Mouse (Mus musculus): ENCODE data around the gene Mblac1.
"Not testable (repeated sequence)": the region's sequence is repeated elsewhere in the genome, so short reads cannot be mapped to it uniquely, and the experiment has no call there.

Gene Mblac1

GRCm38 (mm10) chr5:138193771-138194727 is at the start of gene Mblac1:
Gene Mblac1 (plus strand): TSS chr5:138194314.
- peak; percentile 86 for DNase-seq

GRCm38 (mm10) chr5:138154390-138154789 is 39.7 kb upstream of the Mblac1 start:
- no peak for DNase-seq

GRCm38 (mm10) chr5:138155443-138155976 is 38.6 kb upstream of the Mblac1 start, which contains the start of gene Zfp113:
Gene Zfp113 (minus strand): TSS chr5:138155744.
- DNase-seq: peak; percentile 95

- no peak for DNase-seq
Measured at GRCm38 (mm10) chr5:138160224-138160762, 33.8 kb upstream of the Mblac1 start.

DNA sequence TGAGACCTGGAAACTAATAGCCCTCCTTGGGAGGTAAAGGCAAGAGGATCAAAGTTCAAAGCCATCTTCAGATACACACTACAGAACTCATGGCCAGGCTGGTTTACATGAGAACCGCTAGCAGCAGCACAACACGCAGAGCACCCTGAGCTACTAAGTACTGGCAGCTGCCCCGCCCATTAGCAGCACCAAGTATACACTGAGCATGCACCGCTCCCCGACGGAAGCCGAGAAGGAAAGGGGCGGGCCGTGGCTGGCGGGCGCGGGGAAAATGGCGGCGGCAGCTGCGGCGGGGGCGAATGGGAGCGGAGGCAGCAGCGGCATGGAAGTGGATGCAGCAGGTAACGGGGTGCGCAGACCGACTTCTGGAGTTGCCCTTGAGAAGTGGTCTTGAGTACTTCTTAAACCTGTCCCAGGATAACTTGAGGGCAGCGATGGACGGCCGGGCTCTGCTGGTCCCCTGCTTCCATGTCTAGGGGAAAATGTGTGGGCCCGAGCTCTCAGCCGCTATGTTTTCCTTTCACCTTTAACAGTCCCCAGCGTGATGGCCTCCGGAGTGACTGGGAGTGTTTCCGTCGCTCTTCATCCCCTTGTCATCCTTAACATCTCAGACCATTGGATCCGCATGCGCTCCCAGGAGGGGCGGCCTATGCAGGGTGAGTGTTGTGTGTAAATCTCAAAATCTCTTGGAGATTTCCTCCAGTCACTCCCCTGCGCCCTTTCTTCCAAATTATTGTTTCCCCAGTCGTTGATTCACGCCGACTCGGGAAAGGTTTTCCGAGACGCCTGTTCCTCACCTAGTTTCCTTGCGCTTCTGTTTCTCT is 33.1 kb upstream of the Mblac1 start, which contains the start of gene Cops6:
Gene Cops6, plus strand, starts transcription at position 230 of the 824 bp plus-strand sequence.
- peak; percentile 91 for DNase-seq

- no peak for DNase-seq
Measured at GRCm38 (mm10) chr5:138163046-138163445, 31.1 kb upstream of the Mblac1 start.

DNA sequence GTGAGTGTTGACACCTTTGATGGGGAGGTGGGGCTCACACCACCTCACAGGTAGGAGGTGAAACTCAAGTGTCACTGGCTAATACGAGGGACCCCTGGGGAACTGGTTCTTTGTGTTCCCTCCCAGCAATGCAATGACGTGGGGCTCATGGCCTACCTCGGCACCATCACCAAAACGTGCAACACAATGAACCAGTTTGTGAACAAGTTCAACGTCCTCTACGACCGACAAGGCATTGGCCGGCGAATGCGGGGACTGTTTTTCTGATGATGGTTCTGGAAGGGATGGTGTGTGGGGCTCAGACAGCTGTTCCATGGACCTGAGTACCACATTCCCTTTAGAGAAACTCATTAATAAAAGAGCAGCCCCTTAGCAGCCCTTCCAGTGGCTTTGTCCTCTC is 30.5 kb upstream of the Mblac1 start:
- DNase-seq: no peak

DNA sequence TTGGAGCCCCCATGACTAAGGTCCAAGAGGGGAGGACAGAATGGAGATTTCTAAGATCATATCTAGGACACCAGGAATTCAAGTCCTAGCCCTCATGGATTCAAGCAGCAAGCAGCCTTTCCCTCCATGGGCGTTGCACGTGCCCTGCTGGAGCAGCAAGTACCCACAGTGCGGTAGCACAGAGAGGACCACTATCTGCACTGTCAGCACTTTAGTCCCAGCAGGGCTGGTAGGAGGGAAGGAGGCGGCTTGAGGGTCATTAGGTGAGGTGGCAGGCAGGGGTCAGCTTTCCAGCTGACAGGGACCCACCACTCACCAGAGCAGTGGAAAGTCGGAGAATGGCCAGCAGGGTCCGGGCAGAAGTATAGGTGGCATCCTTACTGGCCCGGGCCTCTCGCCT is 28.5 kb upstream of the Mblac1 start:
- DNase-seq: no peak

DNA sequence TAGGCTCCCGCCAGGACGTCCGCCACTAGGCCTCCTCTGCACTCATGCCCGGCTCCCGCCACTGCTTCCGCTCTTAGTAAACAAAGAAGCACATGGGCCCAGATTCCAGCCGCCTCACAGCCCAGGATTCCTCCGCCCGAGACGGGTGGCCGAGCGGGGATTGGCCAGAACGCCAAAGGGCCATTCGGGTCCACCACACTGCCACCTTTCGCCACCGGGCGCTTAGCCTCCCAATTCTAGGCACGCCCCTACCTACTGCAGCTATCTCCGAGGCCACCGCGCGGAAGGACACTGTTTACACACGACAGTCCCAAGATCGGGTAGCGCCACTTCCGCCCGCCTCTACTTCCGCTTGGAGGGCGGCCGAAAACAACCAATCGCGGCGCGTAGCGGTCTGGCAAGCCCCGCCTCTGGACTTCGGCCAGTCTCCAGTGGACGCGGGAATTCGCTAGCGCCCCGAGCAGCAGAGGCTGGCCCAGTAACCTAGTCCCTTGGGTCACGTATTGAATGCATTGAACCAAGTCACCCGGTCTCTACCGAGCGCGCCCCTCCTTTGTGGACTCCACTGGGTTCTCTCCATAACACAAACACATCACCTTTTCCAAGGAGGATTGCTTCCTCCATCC is 23.1 kb upstream of the Mblac1 start:
- DNase-seq: peak; percentile 98

- DNase-seq: peak; percentile 98
Measured at GRCm38 (mm10) chr5:138171695-138172491, 22.2 kb upstream of the Mblac1 start, which contains the start of the genes Ap4m1 and Mcm7. Gene Ap4m1 (plus strand): TSS chr5:138172002. Gene Mcm7 (minus strand): TSS chr5:138172422.

DNA sequence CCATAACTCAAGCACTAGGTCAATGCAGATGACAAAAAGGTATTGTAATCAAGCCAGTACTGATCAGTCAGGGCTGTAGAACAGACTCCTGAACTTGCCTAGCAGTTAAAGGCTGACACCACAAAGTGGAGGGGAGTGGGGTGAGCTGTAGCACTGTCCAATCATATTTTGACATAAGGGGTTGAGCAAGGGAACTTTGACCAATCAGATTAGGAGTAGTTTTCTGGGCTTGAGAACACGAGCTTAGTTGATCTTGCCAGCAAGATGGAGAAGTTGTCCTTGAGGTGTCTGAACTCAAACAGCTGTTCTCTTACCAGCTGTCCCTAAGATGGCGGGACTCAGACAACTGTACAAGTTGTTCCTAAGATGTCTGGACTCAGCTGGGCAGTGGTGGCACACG is 20.9 kb upstream of the Mblac1 start:
- no peak for DNase-seq

GRCm38 (mm10) chr5:138186950-138187638 is 7.0 kb upstream of the Mblac1 start, which contains the start of the genes Taf6 and Cnpy4:
Gene Taf6 (minus strand): TSS chr5:138187451.
Gene Cnpy4 (plus strand): TSS chr5:138187485.
- peak; percentile 78 for DNase-seq

DNA sequence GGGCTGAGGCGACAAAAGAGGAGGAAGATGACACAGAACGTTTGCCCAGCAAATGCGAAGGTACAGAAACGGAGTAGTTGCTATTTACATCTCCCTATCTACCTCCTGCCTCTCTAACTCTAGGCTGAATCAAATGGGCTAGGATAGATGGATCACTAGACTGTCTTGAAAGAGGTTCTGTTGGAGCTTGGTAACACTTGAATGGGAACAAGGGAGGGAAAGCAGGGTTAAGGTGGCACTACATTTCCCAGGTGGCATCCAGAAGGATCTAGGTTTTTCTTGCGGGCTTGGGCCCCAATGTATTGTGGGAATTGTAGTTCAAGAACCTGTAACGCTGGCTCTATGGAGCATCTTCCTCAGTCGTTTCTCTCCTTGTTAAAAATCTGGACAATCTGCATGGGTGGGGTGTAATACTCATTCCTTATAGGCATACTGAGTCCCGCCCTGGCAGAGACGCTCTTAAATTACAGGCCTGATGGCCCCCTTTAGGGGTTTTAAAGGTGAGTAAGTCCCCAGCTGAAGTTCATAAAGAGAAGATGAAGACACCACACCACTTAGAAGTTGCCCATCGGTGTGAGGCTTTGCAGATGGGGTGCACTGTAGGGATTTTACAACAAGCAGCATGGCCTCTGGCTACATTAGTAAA is 6.3 kb upstream of the Mblac1 start:
- peak; percentile 75 for DNase-seq

GRCm38 (mm10) chr5:138194755-138195345 is 736 bp downstream of the Mblac1 start:
- no peak for DNase-seq

- DNase-seq: no peak
Measured at GRCm38 (mm10) chr5:138195463-138195862, 1.3 kb downstream of the Mblac1 start.

GRCm38 (mm10) chr5:138199576-138199975 is 5.5 kb downstream of the Mblac1 start:
- DNase-seq: no peak

GRCm38 (mm10) chr5:138202086-138202485 is 8.0 kb downstream of the Mblac1 start:
- no peak for DNase-seq

DNA sequence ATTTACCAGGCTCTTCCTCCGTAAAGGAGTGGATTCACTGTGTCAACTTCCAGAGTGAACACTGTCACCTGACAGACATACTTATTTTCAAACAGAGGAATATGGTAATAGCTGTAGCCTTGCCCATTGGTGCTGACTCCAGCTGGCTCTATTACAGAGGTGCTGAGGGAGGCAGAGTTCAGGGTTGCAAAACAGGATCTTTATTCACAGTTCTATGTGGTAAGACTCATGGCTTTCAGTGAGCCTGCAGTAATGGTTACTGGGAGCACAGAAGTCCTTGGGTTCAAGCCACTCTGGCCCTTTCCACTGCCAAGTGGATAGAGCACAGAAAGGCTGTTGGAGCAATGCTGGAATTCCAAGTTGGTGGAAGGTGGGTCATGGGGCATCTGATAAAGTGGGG is 13.1 kb downstream of the Mblac1 start:
- no peak for DNase-seq

- no peak for DNase-seq
Measured at GRCm38 (mm10) chr5:138207873-138208272, 13.8 kb downstream of the Mblac1 start.

DNA sequence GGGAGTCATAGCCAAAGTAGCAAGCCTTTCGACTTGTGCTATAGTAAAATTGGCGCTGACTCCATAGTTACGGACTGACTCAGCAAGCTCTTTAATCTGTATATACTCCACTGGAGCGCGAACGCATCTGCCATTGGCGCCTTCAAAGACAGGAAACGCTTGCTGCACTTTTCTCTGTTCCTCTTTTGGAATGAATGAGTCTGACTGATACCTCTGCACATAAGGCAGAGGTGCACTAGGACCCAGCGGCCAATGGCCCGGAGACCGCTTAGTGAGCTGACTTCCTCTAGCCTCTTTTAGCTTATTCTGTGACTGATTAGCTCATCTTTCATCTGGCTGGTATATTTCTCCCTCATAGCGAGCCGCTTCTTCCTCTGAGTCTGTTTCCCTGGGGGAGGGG is 22.5 kb downstream of the Mblac1 start:
- DNase-seq: not testable (repeated sequence)
